Mouse (Mus musculus): ENCODE data around the gene Nkpd1. TPM values are rescaled to one million over a fixed set of nuclear protein-coding genes. Genes with fewer than 3 reads are reported as not detected.

Nkpd1 gene
- not detected for total RNA-seq (2023)

DNA sequence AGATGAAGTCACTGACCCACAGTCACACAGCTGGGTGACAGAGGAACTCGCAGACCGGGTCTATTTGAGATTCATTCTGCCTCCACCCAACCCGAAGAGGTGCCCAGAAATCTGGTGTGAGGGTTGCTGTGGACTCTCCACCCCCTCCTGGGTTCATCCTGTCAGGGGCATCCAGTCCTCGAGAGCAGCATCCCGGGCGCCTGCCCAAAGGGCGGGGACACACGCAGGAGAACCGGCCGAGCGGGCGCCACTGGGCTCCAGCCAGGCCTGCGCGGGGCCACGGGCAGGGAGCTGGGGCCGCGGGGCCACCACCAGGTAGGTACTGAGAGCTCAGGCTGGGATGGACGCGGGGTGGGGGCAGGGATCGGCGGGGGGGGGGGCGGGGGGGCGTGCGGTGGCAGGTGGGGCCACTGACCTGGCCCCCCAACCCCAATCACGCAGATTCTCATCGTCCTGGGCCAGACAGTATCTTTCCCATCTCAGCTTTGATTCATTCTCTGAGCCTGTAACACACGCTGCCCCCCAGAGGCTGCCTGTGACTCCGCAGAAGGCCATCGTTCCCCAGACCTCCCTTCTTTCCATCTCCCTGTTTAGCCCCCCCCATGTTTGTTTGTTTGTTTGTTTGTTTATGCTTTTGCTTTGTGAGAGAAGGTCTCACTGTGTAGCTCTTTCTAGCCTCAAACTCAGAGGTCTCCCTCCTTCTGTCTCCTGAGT lies at the start of gene Nkpd1:
Gene Nkpd1 (plus strand): TSS at position 187 of the 714 bp plus-strand sequence.

DNA sequence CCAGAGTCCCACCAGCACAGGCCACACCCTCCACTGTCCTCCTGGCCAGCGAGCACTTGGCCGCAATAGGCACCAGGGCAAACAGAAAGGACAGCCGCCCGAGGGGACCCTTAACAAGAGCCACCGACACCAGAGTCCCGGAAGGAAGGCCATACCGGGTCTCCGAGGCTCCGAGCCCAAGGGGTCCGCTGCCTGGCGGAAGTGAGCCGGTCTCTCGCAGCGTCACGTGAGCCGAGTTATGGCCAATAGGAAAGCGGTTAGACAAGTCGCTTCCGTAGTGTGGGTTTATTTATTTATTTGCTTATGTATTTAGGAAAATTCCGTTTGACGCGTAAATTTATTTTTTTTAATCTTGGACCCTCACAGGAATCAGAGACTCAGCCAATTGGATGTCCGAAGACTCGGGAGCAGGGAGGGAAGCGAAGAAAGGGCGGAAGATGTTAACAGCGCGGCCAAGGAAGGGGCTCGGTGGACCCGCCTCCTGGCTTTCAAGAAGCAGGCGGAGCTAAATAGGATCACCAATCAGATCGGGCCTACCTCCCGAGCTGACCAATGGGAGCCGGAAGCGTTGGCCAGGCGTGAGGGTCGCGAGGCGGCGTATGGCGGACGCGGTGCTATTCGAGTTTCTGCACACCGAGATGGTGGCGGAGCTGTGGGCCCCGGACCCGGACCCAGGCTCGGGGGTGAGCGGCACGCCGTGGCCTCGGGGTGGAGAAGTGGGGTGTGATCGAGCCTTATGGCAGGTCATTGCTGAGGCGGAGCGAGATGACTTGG lies 9.3 kb upstream of the Nkpd1 start, which contains the start of the genes Bloc1s3 and Trappc6a:
Gene Bloc1s3 (minus strand): TSS at position 218 of the 774 bp plus-strand sequence.
Gene Trappc6a (plus strand): TSS at position 246 of the 774 bp plus-strand sequence.

DNA sequence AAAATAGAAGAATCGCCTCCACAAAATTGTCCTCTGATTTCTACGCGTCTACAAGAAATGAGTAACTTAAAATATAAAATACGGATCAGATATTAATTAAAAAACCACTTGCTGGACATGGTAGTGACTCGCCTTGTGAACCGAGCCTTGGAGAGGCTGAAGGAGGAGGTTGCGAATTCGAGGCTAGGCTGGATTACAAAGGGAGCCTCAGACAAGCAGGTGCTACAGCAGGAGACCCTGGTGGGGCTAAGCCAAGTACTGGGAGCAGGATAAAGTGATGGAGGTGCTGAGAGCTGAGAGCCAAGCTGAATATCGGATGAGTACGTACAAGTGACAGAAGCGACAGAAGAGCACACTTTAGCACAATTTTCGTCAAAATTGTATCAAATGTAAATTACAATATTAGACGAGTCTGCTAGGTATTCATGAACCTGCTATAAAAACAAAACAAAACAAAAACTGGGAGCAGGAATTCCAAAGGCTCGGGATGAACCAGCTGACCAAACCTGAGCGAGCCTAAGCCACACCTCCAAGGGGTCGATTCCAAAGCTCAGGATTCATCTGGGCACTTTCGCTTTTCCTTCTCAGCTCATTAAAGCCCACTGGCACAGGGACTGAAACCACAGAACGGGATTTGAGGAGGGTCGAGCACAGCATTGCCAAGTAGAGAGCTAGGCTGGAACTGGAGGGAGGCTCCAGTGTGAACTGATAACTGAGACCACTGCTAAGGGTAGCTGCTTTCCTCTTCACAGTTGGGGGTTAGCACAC lies 45.2 kb downstream of the Nkpd1 start, which contains the start of gene Ppp1r37:
Gene Ppp1r37 (minus strand): TSS at position 434 of the 768 bp plus-strand sequence.

Other genes starting within 250 kb of the Nkpd1 start
- gene Vasp, start 246.0 kb upstream of the Nkpd1 start, total RNA-seq (2023), result 100 to 1,000 TPM; 586 to 605 TPM
- 1 to 10 TPM in 1 of 2 experiments, not detected in 1; 2.1 TPM for gene Ppm1n, start 237.8 kb upstream of the Nkpd1 start, total RNA-seq (2023)
- not detected for gene Rtn2, start 235.2 kb upstream of the Nkpd1 start, total RNA-seq (2023)
- gene Fosb, start 207.8 kb upstream of the Nkpd1 start, total RNA-seq (2023), result 1,000 to 10,000 TPM; 1,994 to 3,359 TPM
- gene Ercc1, start 173.1 kb upstream of the Nkpd1 start, total RNA-seq (2023), result 10 to 100 TPM; 16.8 to 19.7 TPM
- 1 to 10 TPM; 5.5 to 5.8 TPM for gene Cd3eap, start 158.4 kb upstream of the Nkpd1 start, total RNA-seq (2023)
- gene Ppp1r13l, start 158.1 kb upstream of the Nkpd1 start, total RNA-seq (2023), result 1 to 10 TPM; 2.9 to 5.6 TPM
- 10 to 100 TPM; 13.2 to 23.6 TPM for gene Ercc2, start 135.8 kb upstream of the Nkpd1 start, total RNA-seq (2023)
- gene Klc3, start 113.7 kb upstream of the Nkpd1 start, total RNA-seq (2023), result not detected
- gene Ckm, start 113.1 kb upstream of the Nkpd1 start, total RNA-seq (2023), result 1 to 10 TPM; 3.4 to 4.7 TPM
- 10 to 100 TPM; 26.4 to 28.6 TPM for gene Mark4, start 59.0 kb upstream of the Nkpd1 start, total RNA-seq (2023)
- gene Exoc3l2, start 54.5 kb upstream of the Nkpd1 start, total RNA-seq (2023), result under 1 TPM; 0.24 to 0.35 TPM
- 1 to 10 TPM; 7.4 to 7.9 TPM for gene Bloc1s3, start 9.5 kb upstream of the Nkpd1 start, total RNA-seq (2023)
- 10 to 100 TPM; 22.1 to 24.5 TPM for gene Trappc6a, start 9.4 kb upstream of the Nkpd1 start, total RNA-seq (2023)
- 10 to 100 TPM; 31.9 to 36.5 TPM for gene Ppp1r37, start 45.2 kb downstream of the Nkpd1 start, total RNA-seq (2023)
- gene Zfp296, start 59.4 kb downstream of the Nkpd1 start, total RNA-seq (2023), result 1 to 10 TPM; 3.0 to 3.5 TPM
- gene Gemin7, start 59.8 kb downstream of the Nkpd1 start, total RNA-seq (2023), result 10 to 100 TPM; 53.1 to 56.2 TPM
- 10 to 100 TPM; 51.8 to 52.1 TPM for gene Clasrp, start 86.6 kb downstream of the Nkpd1 start, total RNA-seq (2023)
- gene Relb, start 111.6 kb downstream of the Nkpd1 start, total RNA-seq (2023), result 10 to 100 TPM; 13.5 to 14.1 TPM
- 10 to 100 TPM; 57.6 to 60.6 TPM for gene Clptm1, start 147.2 kb downstream of the Nkpd1 start, total RNA-seq (2023)
- 10 to 100 TPM; 52.2 to 56.0 TPM for gene Apoc2, start 160.1 kb downstream of the Nkpd1 start, total RNA-seq (2023)
- gene Gm44805, start 163.6 kb downstream of the Nkpd1 start, total RNA-seq (2023), result not detected
- gene Apoc4, start 163.6 kb downstream of the Nkpd1 start, total RNA-seq (2023), result not detected
- 1 to 10 TPM; 3.8 to 5.7 TPM for gene Apoc1, start 174.8 kb downstream of the Nkpd1 start, total RNA-seq (2023)
- gene Apoe, start 181.3 kb downstream of the Nkpd1 start, total RNA-seq (2023), result 10 to 100 TPM; 95.8 to 99.6 TPM
- gene Tomm40, start 197.6 kb downstream of the Nkpd1 start, total RNA-seq (2023), result 10 to 100 TPM; 28.6 to 35.3 TPM
- under 1 TPM; 0.38 to 0.55 TPM for gene Nectin2, start 232.6 kb downstream of the Nkpd1 start, total RNA-seq (2023)